Mouse (Mus musculus) limb, embryonic 15.5 days (tissue): ENCODE data around the gene Slit1. TPM values are rescaled to one million over a fixed set of nuclear protein-coding genes. Genes with fewer than 3 reads are reported as not detected.

Experiments
- ATAC-seq: fragments of 200-750 bp; cut with Nextera tagmentation; 2 replicates; pipeline ENCODE4 v1.8.0; 2017; ENCODE audit warnings: low read depth, moderate TSS enrichment; ENCODE audit not compliant: insufficient number of reproducible peaks, low FRiP score, low TSS enrichment
- H3K27ac ChIP-seq: fragments of 300-500 bp; sonication (generic); 2 replicates; pipeline ENCODE4 v1.5.1; 2015; ENCODE audit warnings: moderate library complexity, mild to moderate bottlenecking, inconsistent platforms
- H3K27me3 ChIP-seq: fragments of 300-500 bp; sonication (generic); 2 replicates; pipeline ENCODE4 v1.6.1; 2015; ENCODE audit warnings: inconsistent platforms
- H3K36me3 ChIP-seq: fragments of 300-500 bp; sonication (generic); 2 replicates; pipeline ENCODE4 v1.6.1; 2015; ENCODE audit warnings: inconsistent platforms
- H3K4me1 ChIP-seq: fragments of 300-500 bp; sonication (generic); 2 replicates; pipeline ENCODE4 v1.6.1; 2015; ENCODE audit warnings: inconsistent platforms
- H3K4me2 ChIP-seq: fragments of 300-500 bp; sonication (generic); 2 replicates; pipeline ENCODE4 v1.6.1; 2015; ENCODE audit warnings: mild to moderate bottlenecking, inconsistent platforms
- H3K4me3 ChIP-seq: fragments of 300-500 bp; sonication (generic); 2 replicates; pipeline ENCODE4 v1.5.1; 2015; ENCODE audit warnings: mild to moderate bottlenecking, inconsistent platforms
- H3K9ac ChIP-seq: fragments of 300-500 bp; sonication (generic); 2 replicates; pipeline ENCODE4 v1.6.1; 2015; ENCODE audit warnings: inconsistent platforms
- H3K9me3 ChIP-seq: fragments of 300-500 bp; sonication (generic); 2 replicates; pipeline ENCODE4 v1.6.1; 2016; ENCODE audit warnings: inconsistent platforms
- WGBS: fragments of 180-500 bp; shearing (Covaris S2); methylation state at CpG from one replicate; pipeline ENCODE4 v1.1.7; 2015; 5-methylcytosine and 5-hydroxymethylcytosine counted together
- polyA plus RNA-seq: library from polyadenylated mRNA; unstranded; fragments of >200 nt; fragmentation: Nextera tagmentation; extraction: Ambion mirVana; gene quantifications from 2 replicates; pipeline ENCODE4 v1.2.1, GENCODE M21; 2015

The Slit1 gene
- polyA plus RNA-seq, 1 experiment from 2014 or later = 0.28 TPM

GRCm38 (mm10) chr19:41634999-41635398, 108.5 kb downstream of the Slit1 start:
- no peaks in the 10 kb centered on the region for H3K27me3 ChIP-seq
- H3K9ac ChIP-seq = no peak overlapping the region
- no peak overlapping the region for H3K4me3 ChIP-seq
- no peaks in the 10 kb centered on the region for H3K36me3 ChIP-seq
- H3K4me2 ChIP-seq = no peak overlapping the region
- H3K9me3 ChIP-seq = no peaks in the 10 kb centered on the region
- ATAC-seq = no peak
- no peaks in the 10 kb centered on the region for H3K4me1 ChIP-seq
- no peak overlapping the region for H3K27ac ChIP-seq
- WGBS = 71% methylated on average over 6 of the region's 6 CpGs

GRCm38 (mm10) chr19:41634099-41634498, 109.4 kb downstream of the Slit1 start:
- H3K9me3 ChIP-seq = no peaks in the 10 kb centered on the region
- H3K27me3 ChIP-seq = no peaks in the 10 kb centered on the region
- no peak for ATAC-seq
- H3K27ac ChIP-seq = no peak overlapping the region
- no peaks in the 10 kb centered on the region for H3K36me3 ChIP-seq
- H3K9ac ChIP-seq = no peak overlapping the region
- WGBS = 83% methylated on average over 10 of the region's 10 CpGs
- H3K4me1 ChIP-seq = no peaks in the 10 kb centered on the region
- no peak overlapping the region for H3K4me3 ChIP-seq
- H3K4me2 ChIP-seq = no peak overlapping the region

GRCm38 (mm10) chr19:41629532-41629931, 113.9 kb downstream of the Slit1 start:
- H3K4me1 ChIP-seq = no peaks in the 10 kb centered on the region
- H3K9me3 ChIP-seq = no peaks in the 10 kb centered on the region
- H3K36me3 ChIP-seq = no peaks in the 10 kb centered on the region
- no peak overlapping the region for H3K27ac ChIP-seq
- no peak for ATAC-seq
- H3K4me3 ChIP-seq = no peak overlapping the region
- H3K27me3 ChIP-seq = no peaks in the 10 kb centered on the region
- 36% methylated on average over 5 of the region's 5 CpGs for WGBS
- H3K4me2 ChIP-seq = no peak overlapping the region
- H3K9ac ChIP-seq = no peak overlapping the region

GRCm38 (mm10) chr19:41628970-41629369, 114.5 kb downstream of the Slit1 start:
- H3K27ac ChIP-seq = no peak overlapping the region
- no peak for ATAC-seq
- H3K9me3 ChIP-seq = no peaks in the 10 kb centered on the region
- 75% methylated on average over 11 of the region's 11 CpGs for WGBS
- H3K4me2 ChIP-seq = no peak overlapping the region
- no peaks in the 10 kb centered on the region for H3K27me3 ChIP-seq
- no peaks in the 10 kb centered on the region for H3K36me3 ChIP-seq
- no peak overlapping the region for H3K9ac ChIP-seq
- no peaks in the 10 kb centered on the region for H3K4me1 ChIP-seq
- H3K4me3 ChIP-seq = no peak overlapping the region

GRCm38 (mm10) chr19:41620366-41621092, 122.9 kb downstream of the Slit1 start:
- H3K4me2 ChIP-seq = no peak overlapping the region
- peaks cover 15% of the 10 kb centered on the region; the same call in 1 of the 2 replicates for H3K27me3 ChIP-seq
- no peak overlapping the region for H3K27ac ChIP-seq
- H3K9me3 ChIP-seq = no peaks in the 10 kb centered on the region
- H3K4me1 ChIP-seq = peaks cover 15% of the 10 kb centered on the region
- H3K9ac ChIP-seq = no peak overlapping the region
- WGBS = 72% methylated on average over 14 of the region's 14 CpGs
- no peak overlapping the region for H3K4me3 ChIP-seq
- H3K36me3 ChIP-seq = no peaks in the 10 kb centered on the region
- no peak for ATAC-seq

GRCm38 (mm10) chr19:41618771-41619385, 124.6 kb downstream of the Slit1 start:
- no peak overlapping the region for H3K27ac ChIP-seq
- WGBS = 41% methylated on average over 19 of the region's 19 CpGs
- peaks cover 15% of the 10 kb centered on the region for H3K4me1 ChIP-seq
- no peak for ATAC-seq
- no peak overlapping the region for H3K4me3 ChIP-seq
- no peak overlapping the region for H3K4me2 ChIP-seq
- H3K9me3 ChIP-seq = no peaks in the 10 kb centered on the region
- peaks cover 19% of the 10 kb centered on the region; the same call in 1 of the 2 replicates for H3K27me3 ChIP-seq
- no peaks in the 10 kb centered on the region for H3K36me3 ChIP-seq
- H3K9ac ChIP-seq = no peak overlapping the region

GRCm38 (mm10) chr19:41618153-41618657, 125.3 kb downstream of the Slit1 start:
- 34% methylated on average over 6 of the region's 6 CpGs for WGBS
- peaks cover 18% of the 10 kb centered on the region; the same call in 1 of the 2 replicates for H3K27me3 ChIP-seq
- no peak for ATAC-seq
- no peak overlapping the region for H3K4me2 ChIP-seq
- H3K27ac ChIP-seq = no peak overlapping the region
- no peak overlapping the region for H3K9ac ChIP-seq
- H3K9me3 ChIP-seq = no peaks in the 10 kb centered on the region
- no peak overlapping the region for H3K4me3 ChIP-seq
- H3K36me3 ChIP-seq = no peaks in the 10 kb centered on the region
- peaks cover 18% of the 10 kb centered on the region for H3K4me1 ChIP-seq

- Histone ChIP-seq H3K36me3 (no peaks in the 10 kb centered on the region), H3K27me3 (peaks cover 16% of the 10 kb centered on the region; the same call in 1 of the 2 replicates), H3K27ac (no peak overlapping the region), H3K9me3 (no peaks in the 10 kb centered on the region), H3K4me2 (no peak overlapping the region), H3K4me1 (peaks cover 20% of the 10 kb centered on the region), H3K9ac (no peak overlapping the region), H3K4me3 (no peak overlapping the region)
- ATAC-seq = no peak
- WGBS = 61% methylated on average over 13 of the region's 13 CpGs
These were observed 126.4 kb downstream of the Slit1 start for GRCm38 (mm10) chr19:41617102-41617501.

GRCm38 (mm10) chr19:41616274-41616673, 127.2 kb downstream of the Slit1 start:
- H3K4me3 ChIP-seq = no peak overlapping the region
- H3K4me2 ChIP-seq = no peak overlapping the region
- H3K27ac ChIP-seq = no peak overlapping the region
- WGBS = 80% methylated on average over 6 of the region's 6 CpGs
- no peak for ATAC-seq
- H3K36me3 ChIP-seq = no peaks in the 10 kb centered on the region
- H3K4me1 ChIP-seq = peaks cover 20% of the 10 kb centered on the region
- no peaks in the 10 kb centered on the region for H3K9me3 ChIP-seq
- H3K27me3 ChIP-seq = peaks cover 16% of the 10 kb centered on the region; the same call in 1 of the 2 replicates
- no peak overlapping the region for H3K9ac ChIP-seq

GRCm38 (mm10) chr19:41615606-41616224, 127.8 kb downstream of the Slit1 start:
- Histone ChIP-seq H3K27ac (no peak overlapping the region), H3K9ac (no peak overlapping the region), H3K4me1 (peaks cover 20% of the 10 kb centered on the region), H3K27me3 (peaks cover 16% of the 10 kb centered on the region; the same call in 1 of the 2 replicates), H3K9me3 (no peaks in the 10 kb centered on the region), H3K36me3 (no peaks in the 10 kb centered on the region), H3K4me2 (no peak overlapping the region), H3K4me3 (no peak overlapping the region)
- ATAC-seq = no peak
- WGBS = 55% methylated on average over 11 of the region's 11 CpGs

GRCm38 (mm10) chr19:41613325-41614087, 130.0 kb downstream of the Slit1 start:
- ATAC-seq = no peak
- no peak overlapping the region for H3K27ac ChIP-seq
- H3K4me1 ChIP-seq = peaks cover 14% of the 10 kb centered on the region
- H3K4me3 ChIP-seq = no peak overlapping the region
- H3K4me2 ChIP-seq = no peak overlapping the region
- no peaks in the 10 kb centered on the region for H3K36me3 ChIP-seq
- no peak overlapping the region for H3K9ac ChIP-seq
- 20% methylated on average over 16 of the region's 16 CpGs for WGBS
- no peaks in the 10 kb centered on the region for H3K9me3 ChIP-seq
- H3K27me3 ChIP-seq = peaks cover 14% of the 10 kb centered on the region; the same call in 1 of the 2 replicates
